Mouse (Mus musculus) lung, postnatal 14 days (tissue): ENCODE measurements around the gene Gid8.
A peak's percentile ranks its signal among the peaks of the same experiment; 100 is the strongest.

ENCODE experiments used
- DNase-seq: peaks from one replicate; pipeline ENCODE4 v3.0.0; 2021

Gene Gid8

GRCm38 (mm10) chr2:180709923-180710272, at the start of gene Gid8, which contains the start of gene Dido1:
TSS of gene Gid8 (plus strand) at chr2:180710117.
TSS of gene Dido1 (minus strand) at chr2:180709999.
- DNase-seq, result peak; percentile 96

GRCm38 (mm10) chr2:180660521-180660920, 49.4 kb upstream of the Gid8 start:
- DNase-seq, result no peak

- no peak for DNase-seq
These were observed 47.9 kb upstream of the Gid8 start for GRCm38 (mm10) chr2:180662008-180662407.

- DNase-seq, result no peak
These were observed 33.2 kb upstream of the Gid8 start for GRCm38 (mm10) chr2:180676706-180677105.

- DNase-seq, result peak; percentile 74
These were observed 31.2 kb upstream of the Gid8 start for GRCm38 (mm10) chr2:180678609-180679140.

DNA sequence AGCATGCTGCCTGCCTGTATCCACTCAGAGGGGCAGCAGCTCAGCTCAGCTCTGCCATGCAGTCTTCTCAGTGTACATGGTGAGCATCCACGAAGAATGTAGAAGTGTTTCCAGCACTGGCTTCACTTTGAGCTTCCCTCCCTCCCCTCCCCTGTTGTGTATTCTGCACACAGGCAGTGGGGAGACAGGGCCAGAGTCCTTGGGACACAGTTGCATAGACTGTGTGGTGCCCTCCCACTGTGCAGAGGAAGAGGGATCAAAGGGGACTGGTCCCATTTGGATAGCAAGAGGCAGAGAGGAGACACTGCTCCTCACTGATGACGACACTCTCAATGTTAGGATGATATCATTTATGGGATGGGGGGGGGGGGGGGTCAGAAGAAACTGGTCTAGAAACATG, 28.7 kb upstream of the Gid8 start:
- DNase-seq, result no peak

DNA sequence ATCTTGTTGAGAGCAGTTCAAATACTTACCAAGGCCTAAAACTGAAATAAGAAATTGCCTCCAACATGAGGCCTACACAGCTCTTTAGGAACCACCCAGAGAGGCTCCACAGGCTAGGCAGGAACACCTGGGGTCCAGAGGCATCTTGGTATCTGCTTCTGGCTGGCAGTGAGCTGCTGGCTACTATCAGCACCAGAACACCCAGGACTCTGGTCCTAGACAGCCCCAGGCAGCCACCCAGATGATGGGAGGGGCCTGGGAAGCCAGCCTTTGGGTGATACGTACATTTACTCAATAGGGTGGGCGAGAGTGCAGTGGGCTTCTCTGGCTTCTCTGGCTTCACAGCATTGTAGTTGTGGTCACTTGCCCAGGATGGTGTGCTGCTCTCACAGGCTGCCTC, 26.4 kb upstream of the Gid8 start:
- DNase-seq, result no peak

GRCm38 (mm10) chr2:180684031-180684430, 25.9 kb upstream of the Gid8 start:
- DNase-seq, result no peak

- DNase-seq, result no peak
These were observed 20.1 kb upstream of the Gid8 start for GRCm38 (mm10) chr2:180689841-180690240.

DNA sequence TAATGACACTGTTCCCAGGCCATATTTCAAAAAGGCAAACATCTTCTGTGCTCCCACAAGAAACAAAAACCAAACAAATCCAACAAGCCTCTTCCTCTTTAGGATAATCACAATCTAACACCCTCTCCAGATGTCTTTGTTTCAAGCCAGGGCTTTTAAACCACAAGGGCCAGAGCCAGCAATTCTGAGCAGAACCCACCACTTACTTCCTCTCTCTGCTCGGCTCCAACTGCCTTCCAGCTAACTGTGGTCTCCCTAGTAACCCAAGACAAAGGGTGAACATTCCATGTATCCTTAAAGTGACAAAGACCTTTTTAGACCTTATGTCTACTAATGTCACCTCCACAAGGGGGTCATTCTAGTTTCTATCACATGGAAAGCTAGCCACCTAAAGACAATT, 17.3 kb upstream of the Gid8 start:
- DNase-seq, result peak; percentile 30

GRCm38 (mm10) chr2:180695176-180695575, 14.7 kb upstream of the Gid8 start:
- no peak for DNase-seq

- DNase-seq, result no peak
These were observed 9.5 kb upstream of the Gid8 start for GRCm38 (mm10) chr2:180700457-180700856.

DNA sequence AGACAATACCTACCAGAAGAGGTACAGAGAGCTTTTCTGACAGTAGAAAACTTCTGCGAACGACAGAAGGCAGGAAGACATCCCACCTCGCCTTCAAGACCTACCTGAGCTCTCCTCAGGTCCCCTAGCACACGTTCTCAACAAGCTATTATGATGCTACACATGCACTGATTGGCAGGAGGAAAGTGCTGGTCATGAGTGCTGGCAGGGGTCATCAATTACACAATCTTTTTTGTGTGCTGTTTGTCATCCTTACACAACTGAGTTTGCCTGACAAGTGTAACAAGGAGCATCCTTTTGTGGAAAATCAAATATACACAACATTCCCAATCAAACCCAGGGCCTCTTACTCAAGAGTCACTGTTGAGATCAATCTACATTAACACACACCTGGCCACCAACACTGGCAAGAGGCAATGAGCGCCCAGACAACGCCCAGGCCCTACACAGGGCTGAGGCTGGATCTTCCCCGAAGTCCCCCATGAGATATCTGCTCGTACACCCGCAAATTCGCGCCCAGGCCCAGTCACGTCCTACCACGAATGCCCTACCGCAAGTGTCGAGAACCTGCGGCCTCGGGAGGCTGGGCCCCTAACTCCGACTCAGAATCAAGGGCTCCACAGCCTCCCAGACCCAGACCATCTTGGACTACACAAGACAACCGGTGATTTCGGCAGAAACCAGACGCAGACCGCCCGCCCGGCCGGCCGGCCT, 8.7 kb upstream of the Gid8 start:
- DNase-seq, result no peak

- DNase-seq, result peak; percentile 92
These were observed 7.9 kb upstream of the Gid8 start for GRCm38 (mm10) chr2:180701767-180702621.

GRCm38 (mm10) chr2:180702701-180703149, 7.2 kb upstream of the Gid8 start:
- no peak for DNase-seq

DNA sequence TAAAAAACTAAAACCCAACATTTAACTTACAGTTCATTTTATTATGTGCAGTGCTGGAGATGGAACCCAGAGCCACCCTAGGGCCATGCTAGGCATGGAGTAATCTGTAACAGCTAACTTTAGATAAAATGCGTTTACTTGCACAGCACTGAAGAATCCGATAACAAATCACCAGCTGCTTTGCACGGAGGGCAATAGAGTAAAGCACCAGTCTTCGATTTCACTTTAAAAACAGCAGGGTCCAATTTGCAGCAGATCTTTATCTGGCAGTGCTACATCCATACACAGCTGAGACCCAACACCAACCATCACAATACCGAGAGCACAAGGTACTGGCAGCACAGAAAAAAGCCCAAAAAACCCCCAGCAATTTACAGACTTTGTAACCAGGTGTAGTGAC, 6.7 kb upstream of the Gid8 start:
- no peak for DNase-seq

DNA sequence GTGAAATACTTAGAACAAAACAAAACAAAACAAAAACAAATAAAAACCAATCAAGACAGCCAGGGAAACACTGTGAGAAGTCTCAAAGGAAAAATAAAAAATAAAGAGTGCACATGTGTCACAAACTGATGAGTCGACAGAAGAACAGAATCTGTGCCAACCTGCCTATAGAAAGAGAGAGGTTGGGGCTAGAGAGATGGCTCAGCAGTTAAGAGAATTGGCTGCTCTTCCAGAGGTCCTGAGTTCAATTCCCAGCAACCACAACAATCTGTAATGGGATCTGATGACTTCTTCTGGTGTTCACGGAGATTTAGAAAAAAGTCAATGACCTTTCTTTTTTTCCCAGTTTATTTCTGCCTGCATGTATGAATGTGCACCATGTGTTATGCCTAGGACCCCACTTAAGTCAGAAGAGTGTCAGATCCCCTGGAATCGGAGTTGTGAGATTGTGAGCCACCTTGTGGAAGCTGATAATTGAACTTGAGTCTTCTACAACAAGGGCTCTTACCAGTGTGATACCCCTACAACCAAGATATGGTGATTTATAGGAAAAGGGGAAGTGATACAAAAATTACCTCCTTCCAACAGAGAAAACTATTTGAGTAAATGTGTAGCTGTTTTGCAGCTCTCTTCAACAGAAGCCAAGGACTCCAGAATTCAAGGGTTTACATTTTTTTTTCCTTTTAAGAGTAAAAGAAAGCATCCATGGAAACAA, 6.1 kb upstream of the Gid8 start:
- no peak for DNase-seq

DNA sequence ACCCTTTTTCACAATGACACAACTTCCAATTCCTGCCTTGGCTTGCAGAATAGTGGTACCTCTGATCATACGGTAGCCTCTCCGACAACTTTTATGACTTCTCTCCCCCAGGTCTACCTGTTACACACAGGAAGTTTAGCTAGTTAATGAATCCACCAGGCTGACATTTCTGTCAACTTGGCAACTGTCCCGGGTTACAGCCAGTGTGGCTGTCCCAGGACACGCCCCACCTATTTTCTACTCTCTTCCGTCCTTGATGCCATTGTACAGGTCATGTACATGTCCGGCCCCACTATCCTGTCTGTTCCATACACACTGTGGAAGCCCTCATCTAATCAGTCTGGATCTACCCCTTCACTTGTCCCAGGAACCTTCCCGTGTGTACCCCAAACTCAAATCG, 5.3 kb upstream of the Gid8 start:
- DNase-seq, result no peak

GRCm38 (mm10) chr2:180705066-180705465, 4.9 kb upstream of the Gid8 start:
- DNase-seq, result no peak

- DNase-seq, result no peak
These were observed 3.9 kb upstream of the Gid8 start for GRCm38 (mm10) chr2:180705975-180706374.

DNA sequence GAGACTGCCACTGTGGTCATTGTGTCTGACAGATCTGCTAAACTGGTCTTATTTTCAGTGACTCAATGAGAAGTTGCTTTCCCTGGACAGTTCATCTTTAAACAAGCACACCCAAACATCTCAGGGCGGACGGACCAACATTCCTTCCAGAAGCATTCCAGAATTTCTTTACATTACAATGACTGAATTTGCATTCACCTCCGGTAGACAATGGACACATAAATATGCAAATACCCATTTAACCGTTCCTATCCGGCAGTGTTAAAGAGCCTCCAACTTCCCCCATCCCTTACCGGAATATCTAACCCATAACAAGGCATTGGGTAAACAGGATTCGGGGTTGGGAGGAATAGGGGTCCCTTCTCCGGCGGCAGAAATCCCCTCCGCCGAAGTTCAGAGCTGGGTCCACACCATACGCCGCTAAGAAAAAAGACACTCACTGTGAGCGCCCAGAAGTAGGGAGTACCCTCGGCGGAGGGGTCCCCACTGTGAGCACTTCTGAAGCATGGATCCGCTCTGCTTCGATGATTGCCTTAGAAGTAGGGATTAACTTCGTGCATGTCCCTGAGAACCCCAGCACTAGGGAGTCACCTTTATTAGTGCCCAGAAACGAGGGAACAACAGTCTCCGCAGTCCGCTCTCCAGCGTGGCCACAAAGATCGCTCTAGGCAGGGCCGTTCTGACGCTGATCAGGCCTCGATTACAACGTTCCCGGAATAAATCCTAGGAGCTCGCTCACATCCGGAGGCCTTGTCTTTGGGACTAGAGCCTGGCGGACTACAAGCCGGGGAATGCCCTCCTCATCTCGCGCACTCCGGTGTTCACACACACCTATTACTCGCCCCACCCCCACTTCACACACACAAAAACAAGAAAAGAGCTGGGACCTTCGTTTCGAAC, 644 bp upstream of the Gid8 start:
- no peak for DNase-seq
